Mouse (Mus musculus): ENCODE data around the gene Ube2g1. TPM values are rescaled to one million over a fixed set of nuclear protein-coding genes. Genes with fewer than 3 reads are reported as not detected.

The Ube2g1 gene
- polyA plus RNA-seq, 1 experiment from 2014 or later: 44.9 TPM

DNA sequence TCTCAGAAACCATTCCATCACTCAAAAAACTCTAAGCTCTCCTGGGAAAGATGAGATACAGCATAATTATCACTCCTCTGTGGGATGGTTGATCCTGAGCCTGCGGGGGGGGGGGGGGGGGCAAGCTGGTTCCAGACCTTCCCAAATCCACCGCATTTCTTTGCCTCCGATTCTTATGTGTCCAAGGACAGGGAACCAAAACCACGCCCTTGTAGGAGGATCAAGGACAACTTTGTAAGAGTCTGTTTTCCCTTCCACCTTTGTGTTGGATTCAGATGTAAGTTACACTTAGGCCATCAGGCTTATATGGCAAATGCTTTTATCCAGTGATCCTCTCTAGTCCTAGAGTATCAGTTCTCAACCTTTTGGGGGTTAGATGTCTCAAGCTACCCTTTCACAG is 8.8 kb downstream of the Ube2g1 start:
- no peak for TF ChIP-seq EP300 (IDR thresholded peaks at IDR 0.05)
- no peak for TF ChIP-seq CTCF (IDR thresholded peaks at IDR 0.05)
- Histone ChIP-seq H3K4me2 (replicated peaks; ENCODE audit: low read depth, low read length) (no peak overlapping the region), H3K27me3 (replicated peaks; ENCODE audit: insufficient read depth, low read length) (no peaks in the 10 kb centered on the region), H3K36me3 (ENCODE audit: insufficient read depth, low read length) (no peaks in the 10 kb centered on the region), H3K9me3 (ENCODE audit: low read length) (no peaks in the 10 kb centered on the region), H3K4me1 (ENCODE audit: insufficient read depth, low read depth, low read length) (no peaks in the 10 kb centered on the region), H3K4me3 (ENCODE audit: low read depth, low read length) (no peak overlapping the region), H3K27ac (ENCODE audit: low read length) (no peak overlapping the region), H3K9ac (replicated peaks; ENCODE audit: low read depth) (no peak overlapping the region)
- ATAC-seq (no peak), DNase-seq (ENCODE audit: low spot score) (no peak)
- 81% methylated on average over 4 of the region's 4 CpGs for WGBS

GRCm38 (mm10) chr11:72618476-72618875 is 11.4 kb downstream of the Ube2g1 start:
- Histone ChIP-seq H3K4me1 (ENCODE audit: insufficient read depth, low read depth, low read length) (no peaks in the 10 kb centered on the region), H3K4me3 (ENCODE audit: low read depth, low read length) (no peak overlapping the region), H3K27me3 (replicated peaks; ENCODE audit: insufficient read depth, low read length) (no peaks in the 10 kb centered on the region), H3K4me2 (replicated peaks; ENCODE audit: low read depth, low read length) (no peak overlapping the region), H3K9ac (replicated peaks; ENCODE audit: low read depth) (no peak overlapping the region), H3K27ac (ENCODE audit: low read length) (no peak overlapping the region), H3K36me3 (ENCODE audit: insufficient read depth, low read length) (no peaks in the 10 kb centered on the region), H3K9me3 (ENCODE audit: low read length) (no peaks in the 10 kb centered on the region)
- ATAC-seq (no peak), DNase-seq (ENCODE audit: low spot score) (no peak)
- WGBS: 100% methylated on average over 1 of the region's 1 CpGs
- TF ChIP-seq EP300 (IDR thresholded peaks at IDR 0.05) (no peak), CTCF (IDR thresholded peaks at IDR 0.05) (no peak)

DNA sequence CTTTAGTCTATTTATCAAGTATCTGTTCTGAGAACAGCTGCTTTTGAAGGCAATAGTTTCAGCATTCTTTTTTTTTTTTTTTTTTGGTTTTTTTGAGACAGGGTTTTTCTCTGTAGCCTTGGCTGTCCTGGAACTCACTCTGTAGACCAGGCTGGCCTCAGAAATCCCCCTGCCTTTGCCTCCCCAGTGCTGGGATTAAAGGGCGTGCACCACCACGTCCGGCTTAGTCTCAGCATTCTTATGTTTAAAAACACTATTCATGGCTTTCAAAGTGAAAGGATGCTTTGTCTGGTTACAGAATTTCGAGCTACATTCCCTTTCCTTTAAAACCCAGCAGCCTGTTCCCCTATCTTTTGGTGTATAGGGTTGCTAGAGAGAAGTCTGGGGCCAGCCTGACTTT is 35.6 kb downstream of the Ube2g1 start:
- H3K9me3 ChIP-seq (ENCODE audit: low read length): no peaks in the 10 kb centered on the region
- no peaks in the 10 kb centered on the region for H3K36me3 ChIP-seq (ENCODE audit: insufficient read depth, low read length)
- DNase-seq (ENCODE audit: low spot score) (no peak), ATAC-seq (no peak)
- no peak overlapping the region for H3K4me2 ChIP-seq (replicated peaks; ENCODE audit: low read depth, low read length)
- TF ChIP-seq EP300 (IDR thresholded peaks at IDR 0.05) (no peak), CTCF (IDR thresholded peaks at IDR 0.05) (no peak)
- no peak overlapping the region for H3K4me3 ChIP-seq (ENCODE audit: low read depth, low read length)
- H3K27me3 ChIP-seq (replicated peaks; ENCODE audit: insufficient read depth, low read length): no peaks in the 10 kb centered on the region
- H3K27ac ChIP-seq (ENCODE audit: low read length): no peak overlapping the region
- H3K9ac ChIP-seq (replicated peaks; ENCODE audit: low read depth): no peak overlapping the region
- 70% methylated on average over 4 of the region's 4 CpGs for WGBS
- H3K4me1 ChIP-seq (ENCODE audit: insufficient read depth, low read depth, low read length): no peaks in the 10 kb centered on the region

DNA sequence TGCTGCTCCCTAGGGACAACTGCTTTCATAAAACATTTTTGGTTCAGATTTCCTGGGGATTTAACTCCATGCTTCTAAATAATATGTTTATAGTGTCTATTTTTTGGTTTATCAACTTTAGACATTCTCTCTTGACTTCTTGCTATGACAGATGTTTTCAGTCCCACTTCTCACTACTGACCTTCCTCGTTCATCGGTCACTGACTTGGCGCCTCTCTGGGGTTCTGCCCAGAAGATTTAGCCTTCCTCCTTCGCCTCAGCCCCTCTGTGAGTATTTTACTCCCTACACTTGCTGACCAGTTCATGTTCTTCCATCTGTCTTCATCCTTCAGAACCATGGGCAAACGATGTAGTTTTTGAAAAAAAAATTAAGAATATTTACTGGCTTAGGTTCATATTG is 38.3 kb downstream of the Ube2g1 start:
- no peak for DNase-seq (ENCODE audit: low spot score)

GRCm38 (mm10) chr11:72650347-72650746 is 43.3 kb downstream of the Ube2g1 start:
- TF ChIP-seq EP300 (IDR thresholded peaks at IDR 0.05): no peak
- TF ChIP-seq CTCF (IDR thresholded peaks at IDR 0.05): no peak
- no peak overlapping the region for H3K4me2 ChIP-seq (replicated peaks; ENCODE audit: low read depth, low read length)
- H3K9me3 ChIP-seq (ENCODE audit: low read length): no peaks in the 10 kb centered on the region
- no peaks in the 10 kb centered on the region for H3K36me3 ChIP-seq (ENCODE audit: insufficient read depth, low read length)
- H3K4me3 ChIP-seq (ENCODE audit: low read depth, low read length): no peak overlapping the region
- H3K4me1 ChIP-seq (ENCODE audit: insufficient read depth, low read depth, low read length): no peaks in the 10 kb centered on the region
- DNase-seq (ENCODE audit: low spot score): no peak
- H3K27ac ChIP-seq (ENCODE audit: low read length): no peak overlapping the region
- WGBS: 76% methylated on average over 2 of the region's 2 CpGs
- H3K27me3 ChIP-seq (replicated peaks; ENCODE audit: insufficient read depth, low read length): no peaks in the 10 kb centered on the region
- no peak for ATAC-seq
- no peak overlapping the region for H3K9ac ChIP-seq (replicated peaks; ENCODE audit: low read depth)

More for the DNA sequence above, 38.3 kb downstream of the Ube2g1 start:
- H3K27me3 ChIP-seq (replicated peaks; ENCODE audit: insufficient read depth, low read length): no peaks in the 10 kb centered on the region
- H3K4me1 ChIP-seq (ENCODE audit: insufficient read depth, low read depth, low read length): no peaks in the 10 kb centered on the region
- no peaks in the 10 kb centered on the region for H3K36me3 ChIP-seq (ENCODE audit: insufficient read depth, low read length)
- ATAC-seq: no peak
- TF ChIP-seq CTCF (IDR thresholded peaks at IDR 0.05): no peak
- TF ChIP-seq EP300 (IDR thresholded peaks at IDR 0.05): no peak
- no peak overlapping the region for H3K4me2 ChIP-seq (replicated peaks; ENCODE audit: low read depth, low read length)
- no peaks in the 10 kb centered on the region for H3K9me3 ChIP-seq (ENCODE audit: low read length)
- H3K27ac ChIP-seq (ENCODE audit: low read length): no peak overlapping the region
- H3K9ac ChIP-seq (replicated peaks; ENCODE audit: low read depth): no peak overlapping the region
- H3K4me3 ChIP-seq (ENCODE audit: low read depth, low read length): no peak overlapping the region
- 50% methylated on average over 5 of the region's 5 CpGs for WGBS

DNA sequence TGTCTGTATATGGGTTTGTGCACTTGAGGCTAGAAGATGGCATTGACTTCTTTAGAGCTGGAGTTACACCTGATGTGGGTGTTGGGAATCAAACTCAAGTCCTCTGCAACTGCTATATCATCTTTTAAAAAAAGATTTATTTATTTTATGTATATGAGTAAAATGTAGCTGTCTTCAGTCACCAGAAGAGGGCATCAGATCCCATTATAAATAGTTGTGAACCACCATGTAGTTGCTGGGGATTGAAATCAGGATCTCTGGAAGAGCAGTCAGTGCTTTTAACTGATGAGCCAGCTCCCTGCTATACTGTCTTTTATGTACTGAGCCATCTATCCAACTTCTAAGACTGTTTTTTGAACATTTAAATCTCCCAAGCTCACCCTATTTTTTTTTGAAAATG is 52.8 kb downstream of the Ube2g1 start:
- TF ChIP-seq EP300 (IDR thresholded peaks at IDR 0.05): no peak
- peak; percentile 45 for TF ChIP-seq CTCF (IDR thresholded peaks at IDR 0.05)
- peak; percentile 38 for DNase-seq (ENCODE audit: low spot score)
- no peak overlapping the region for H3K4me2 ChIP-seq (replicated peaks; ENCODE audit: low read depth, low read length)

DNA sequence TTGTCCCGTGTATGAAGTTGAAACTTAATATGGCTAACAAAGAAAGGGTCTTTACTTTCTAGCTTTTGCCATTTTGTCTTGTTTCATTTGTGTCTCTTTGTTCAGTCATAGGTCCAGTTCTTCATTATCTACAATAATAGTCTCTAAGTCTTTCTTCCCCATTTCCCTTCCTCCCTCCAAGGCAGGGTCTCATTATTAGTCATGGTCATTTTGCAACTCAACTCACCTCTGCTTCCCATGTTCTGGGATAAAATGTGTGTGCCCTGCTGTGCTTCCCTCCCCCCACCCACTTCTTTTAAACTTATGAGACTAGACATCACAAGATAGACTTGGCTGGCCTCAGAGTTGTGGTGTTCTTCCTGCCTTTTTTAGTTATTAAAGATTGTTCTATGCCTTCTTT is 53.3 kb downstream of the Ube2g1 start:
- Histone ChIP-seq H3K27ac (ENCODE audit: low read length) (no peak overlapping the region), H3K4me3 (ENCODE audit: low read depth, low read length) (no peak overlapping the region), H3K4me1 (ENCODE audit: insufficient read depth, low read depth, low read length) (no peaks in the 10 kb centered on the region), H3K9me3 (ENCODE audit: low read length) (no peaks in the 10 kb centered on the region), H3K4me2 (replicated peaks; ENCODE audit: low read depth, low read length) (no peak overlapping the region), H3K36me3 (ENCODE audit: insufficient read depth, low read length) (no peaks in the 10 kb centered on the region), H3K27me3 (replicated peaks; ENCODE audit: insufficient read depth, low read length) (no peaks in the 10 kb centered on the region), H3K9ac (replicated peaks; ENCODE audit: low read depth) (no peak overlapping the region)
- ATAC-seq (no peak), DNase-seq (ENCODE audit: low spot score) (no peak)
- WGBS: 100% methylated on average over 1 of the region's 1 CpGs
- TF ChIP-seq EP300 (IDR thresholded peaks at IDR 0.05) (no peak), CTCF (IDR thresholded peaks at IDR 0.05) (no peak)

More for the DNA sequence above, 52.8 kb downstream of the Ube2g1 start:
- H3K4me1 ChIP-seq (ENCODE audit: insufficient read depth, low read depth, low read length): no peaks in the 10 kb centered on the region
- no peaks in the 10 kb centered on the region for H3K36me3 ChIP-seq (ENCODE audit: insufficient read depth, low read length)
- no peak overlapping the region for H3K27ac ChIP-seq (ENCODE audit: low read length)
- H3K9me3 ChIP-seq (ENCODE audit: low read length): no peaks in the 10 kb centered on the region
- no peaks in the 10 kb centered on the region for H3K27me3 ChIP-seq (replicated peaks; ENCODE audit: insufficient read depth, low read length)
- H3K4me3 ChIP-seq (ENCODE audit: low read depth, low read length): no peak overlapping the region
- ATAC-seq: no peak
- no peak overlapping the region for H3K9ac ChIP-seq (replicated peaks; ENCODE audit: low read depth)
